Mouse (Mus musculus): ENCODE measurements around the gene Gm38100.

Gm38100 gene

GRCm38 (mm10) chr1:175920029-175920428, at the start of gene Gm38100:
Gm38100 (plus strand) TSS chr1:175920329.
- no peak for DNase-seq

- no peak for DNase-seq
These were observed 49.4 kb upstream of the Gm38100 start for GRCm38 (mm10) chr1:175870716-175871115.

GRCm38 (mm10) chr1:175872028-175872816, 47.9 kb upstream of the Gm38100 start:
- no peak for DNase-seq

- DNase-seq = peak; percentile 82
These were observed 39.5 kb upstream of the Gm38100 start, which contains the start of gene Exo1 for GRCm38 (mm10) chr1:175880453-175881296. Exo1 (plus strand) TSS chr1:175880581.

- DNase-seq = no peak
These were observed 36.7 kb upstream of the Gm38100 start for GRCm38 (mm10) chr1:175883398-175883797.

- no peak for DNase-seq
These were observed 26.9 kb upstream of the Gm38100 start for GRCm38 (mm10) chr1:175893263-175893662.

GRCm38 (mm10) chr1:175893726-175894125, 26.4 kb upstream of the Gm38100 start:
- no peak for DNase-seq

GRCm38 (mm10) chr1:175911207-175911606, 8.9 kb upstream of the Gm38100 start:
- DNase-seq = no peak

GRCm38 (mm10) chr1:175912038-175912437, 8.1 kb upstream of the Gm38100 start:
- no peak for DNase-seq

GRCm38 (mm10) chr1:175913728-175914303, 6.3 kb upstream of the Gm38100 start:
- DNase-seq = no peak

GRCm38 (mm10) chr1:175921091-175921490, 962 bp downstream of the Gm38100 start:
- DNase-seq = no peak

GRCm38 (mm10) chr1:175923848-175924787, 4.0 kb downstream of the Gm38100 start:
- peak; percentile 52 for DNase-seq

GRCm38 (mm10) chr1:175931391-175931790, 11.3 kb downstream of the Gm38100 start:
- no peak for DNase-seq

- peak; percentile 79 for DNase-seq
These were observed 16.2 kb downstream of the Gm38100 start for GRCm38 (mm10) chr1:175936282-175936737.

- no peak for DNase-seq
These were observed 18.6 kb downstream of the Gm38100 start for GRCm38 (mm10) chr1:175938731-175939130.

- DNase-seq = no peak
These were observed 23.0 kb downstream of the Gm38100 start for GRCm38 (mm10) chr1:175943168-175943567.

- no peak for DNase-seq
These were observed 26.7 kb downstream of the Gm38100 start for GRCm38 (mm10) chr1:175946718-175947315.

- no peak for DNase-seq
These were observed 30.3 kb downstream of the Gm38100 start for GRCm38 (mm10) chr1:175950421-175950820.

- DNase-seq = no peak
These were observed 30.7 kb downstream of the Gm38100 start for GRCm38 (mm10) chr1:175950851-175951250.

GRCm38 (mm10) chr1:175961786-175962185, 41.7 kb downstream of the Gm38100 start:
- DNase-seq = peak; percentile 36

- DNase-seq = peak; percentile 92
These were observed 47.0 kb downstream of the Gm38100 start for GRCm38 (mm10) chr1:175967004-175967745.

Measured in cerebellum, adult 9-11 months (tissue).